Mouse (Mus musculus): ENCODE data around the gene Sh2d3c.

GRCm38 (mm10) chr2:32683701-32684100 lies 37.2 kb upstream of the Sh2d3c start:
- no peak for TF ChIP-seq CTCF (IDR thresholded peaks at IDR 0.05; ENCODE audit: insufficient read depth, low read depth, low read length)
- TF ChIP-seq POLR2A (IDR thresholded peaks at IDR 0.05; ENCODE audit: insufficient read depth, low read depth, low read length) = no peak

All from olfactory bulb, adult 2 months (tissue).